Mouse (Mus musculus): ENCODE results near the gene Gfm2.

DNA sequence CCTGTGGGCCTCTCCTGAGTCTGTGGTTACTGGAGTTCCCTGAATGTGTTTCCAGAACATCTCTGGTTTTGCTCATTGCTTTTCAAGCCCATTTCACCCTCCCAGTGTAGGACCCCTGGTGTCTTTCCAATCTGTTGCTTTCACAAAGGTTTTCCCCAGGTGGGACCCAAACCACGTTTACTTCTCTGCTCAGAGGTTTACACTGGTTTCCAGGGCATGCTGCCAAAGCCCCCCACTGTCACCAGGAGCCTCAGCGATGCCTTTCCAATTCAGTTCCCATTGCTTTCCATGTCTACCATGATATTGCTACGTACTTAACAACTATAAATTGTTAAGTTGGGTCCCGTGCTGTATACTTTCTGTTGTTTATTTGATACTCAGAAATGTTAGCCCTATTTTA, 45.1 kb downstream of the Gfm2 start:
- TF ChIP-seq TCF12 (IDR thresholded peaks at IDR 0.05; ENCODE audit: insufficient read depth, poor library complexity, severe bottlenecking), result no peak
- no peak for TF ChIP-seq SRF (IDR thresholded peaks at IDR 0.05; ENCODE audit: control insufficient read depth, insufficient read length, low read depth)
- no peak for TF ChIP-seq POLR2A (IDR thresholded peaks at IDR 0.05; ENCODE audit: insufficient read length, low read depth)
- no peak for TF ChIP-seq MAX (IDR thresholded peaks at IDR 0.05; ENCODE audit: low read depth)
- TF ChIP-seq MYOG (IDR thresholded peaks at IDR 0.05; ENCODE audit: control insufficient read depth in 1 of 3, insufficient read depth in 1 of 3, insufficient read length in 2 of 3, low read depth in 2 of 3), result no peak
- TF ChIP-seq USF1 (IDR thresholded peaks at IDR 0.05; ENCODE audit: low read depth), result no peak
- no peak for TF ChIP-seq POLR2AphosphoS2 (IDR thresholded peaks at IDR 0.05; ENCODE audit: insufficient read length, low read depth)
- no peak for TF ChIP-seq CEBPB (IDR thresholded peaks at IDR 0.05; ENCODE audit: insufficient read depth, poor library complexity, severe bottlenecking)
- no peak for TF ChIP-seq REST (IDR thresholded peaks at IDR 0.05; ENCODE audit: insufficient read depth, insufficient read length)
- no peak for TF ChIP-seq MYOD1 (IDR thresholded peaks at IDR 0.05; ENCODE audit: control insufficient read depth in 1 of 3, insufficient read length in 2 of 3, low read depth in 2 of 3)
